Mouse (Mus musculus) heart, embryonic 15.5 days (tissue): Measurements from ENCODE around the gene Lgals7. TPM values are rescaled to one million over a fixed set of nuclear protein-coding genes. Genes with fewer than 3 reads are reported as not detected.

Experiments used
- ATAC-seq: fragments of 200-750 bp; cut with Nextera tagmentation; replicated peaks from 2 replicates; pipeline ENCODE4 v1.8.0; 2017; ENCODE audit warnings: low read depth, moderate TSS enrichment; ENCODE audit not compliant: insufficient number of reproducible peaks, insufficient read depth, low FRiP score
- H3K27ac ChIP-seq: fragments of 300-500 bp; sonication (generic); 2 replicates; pipeline ENCODE4 v1.5.1; 2015; ENCODE audit warnings: mild to moderate bottlenecking, inconsistent platforms
- H3K27me3 ChIP-seq: fragments of 300-500 bp; sonication (generic); 2 replicates; pipeline ENCODE4 v1.6.1; 2015; ENCODE audit warnings: inconsistent platforms
- H3K36me3 ChIP-seq: fragments of 300-500 bp; sonication (generic); 2 replicates; pipeline ENCODE4 v1.6.1; 2015; ENCODE audit warnings: mild to moderate bottlenecking, inconsistent platforms
- H3K4me1 ChIP-seq: fragments of 300-500 bp; sonication (generic); replicated peaks from 2 replicates; pipeline ENCODE4 v1.6.1; 2015; ENCODE audit warnings: inconsistent platforms
- H3K4me2 ChIP-seq: fragments of 300-500 bp; sonication (generic); 2 replicates; pipeline ENCODE4 v1.6.1; 2015; ENCODE audit warnings: inconsistent platforms, mild to moderate bottlenecking, moderate library complexity
- H3K4me3 ChIP-seq: fragments of 300-500 bp; sonication (generic); 2 replicates; pipeline ENCODE4 v1.5.1; 2015; ENCODE audit warnings: mild to moderate bottlenecking, inconsistent platforms
- H3K9ac ChIP-seq: fragments of 300-500 bp; sonication (generic); 2 replicates; pipeline ENCODE4 v1.6.1; 2015; ENCODE audit warnings: mild to moderate bottlenecking, inconsistent platforms
- H3K9me3 ChIP-seq: fragments of 300-500 bp; sonication (generic); replicated peaks from 2 replicates; pipeline ENCODE4 v1.6.1; 2016; ENCODE audit warnings: inconsistent platforms
- WGBS: fragments of 180-500 bp; shearing (Covaris S2); methylation state at CpG from one replicate; pipeline ENCODE4 v1.1.7; 2015; ENCODE audit warnings: mixed read lengths; 5-methylcytosine and 5-hydroxymethylcytosine counted together
- polyA plus RNA-seq: library from polyadenylated mRNA; unstranded; fragments of >200 nt; fragmentation: Nextera tagmentation; extraction: Ambion mirVana; gene quantifications from 2 replicates; pipeline ENCODE4 v1.2.1, GENCODE M21; 2015

Gene Lgals7
- polyA plus RNA-seq, 1 experiment from 2014 or later = 2.7 TPM

DNA sequence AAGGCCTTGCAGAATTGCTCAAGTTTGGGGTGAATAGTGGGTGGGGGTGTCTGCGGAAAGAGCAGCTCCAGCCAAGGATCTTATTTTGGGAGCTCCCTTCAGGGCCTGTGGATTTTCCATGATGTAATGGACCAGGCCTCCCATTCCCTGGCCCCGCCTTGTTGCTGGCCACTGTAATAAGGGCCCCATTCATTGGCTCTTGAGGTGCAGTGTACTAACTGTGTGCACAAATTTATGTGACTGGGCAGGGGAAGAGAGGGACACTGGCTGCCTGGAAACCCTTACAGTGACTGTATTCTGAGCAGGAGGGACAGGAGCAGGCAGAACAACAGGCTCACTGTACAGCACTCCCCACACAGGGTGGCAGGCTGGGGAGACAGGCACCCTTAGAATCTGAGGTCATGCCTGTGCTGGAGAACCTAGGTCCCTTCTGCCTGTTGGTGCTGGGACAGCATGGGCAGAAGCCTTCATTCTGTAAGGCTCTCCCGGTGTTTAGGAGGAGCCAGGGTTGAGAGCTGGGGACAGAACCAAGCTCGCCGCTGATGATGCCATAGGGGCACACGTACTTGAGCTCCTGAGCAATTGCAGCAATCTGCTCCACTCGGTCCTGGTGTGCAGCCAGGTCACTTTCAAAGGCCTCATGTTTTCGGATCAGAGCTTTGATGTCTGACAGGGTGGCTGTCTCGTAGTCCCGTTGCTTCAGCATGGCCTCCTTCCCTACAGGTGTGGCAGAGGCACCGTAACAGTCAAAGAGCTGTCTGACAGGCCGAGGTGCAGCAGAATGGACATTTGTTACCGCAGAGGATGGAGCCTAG, 37.9 kb downstream of the Lgals7 start:
- Histone ChIP-seq H3K4me3 (no peak overlapping the region), H3K4me2 (no peak overlapping the region), H3K27me3 (no peaks in the 10 kb centered on the region), H3K9me3 (no peaks in the 10 kb centered on the region), H3K4me1 (peaks cover 39% of the 10 kb centered on the region), H3K27ac (peak overlapping the region; percentile 77), H3K36me3 (peaks cover 100% of the 10 kb centered on the region), H3K9ac (no peak overlapping the region)
- ATAC-seq = peak; percentile 59
- 68% methylated on average over 13 of the region's 13 CpGs for WGBS

DNA sequence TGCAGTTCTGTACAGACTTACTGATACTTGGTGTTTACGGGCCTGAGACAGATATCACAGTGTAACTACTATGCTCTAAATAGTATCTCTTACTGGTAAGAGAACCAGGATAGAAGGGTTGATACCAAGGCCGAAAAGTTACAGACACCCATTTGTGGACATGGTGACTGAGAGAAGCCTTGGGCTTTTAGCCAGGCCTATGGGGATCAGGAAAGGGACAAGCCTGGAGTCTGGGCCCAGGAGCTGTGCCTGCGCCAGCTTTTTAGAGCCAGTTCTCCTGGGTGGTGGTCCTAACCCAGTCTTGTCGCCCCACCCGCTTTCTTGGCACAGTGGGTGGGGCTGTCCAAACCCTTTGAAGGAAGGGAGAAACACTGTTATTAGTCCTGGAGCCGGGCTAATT, 38.5 kb downstream of the Lgals7 start:
- WGBS = 80% methylated on average over 6 of the region's 6 CpGs
- H3K4me1 ChIP-seq = peaks cover 36% of the 10 kb centered on the region
- H3K4me3 ChIP-seq = no peak overlapping the region
- H3K9ac ChIP-seq = peak overlapping the region; percentile 16; the same call in 1 of the 2 replicates
- no peaks in the 10 kb centered on the region for H3K27me3 ChIP-seq
- no peaks in the 10 kb centered on the region for H3K9me3 ChIP-seq
- no peak overlapping the region for H3K4me2 ChIP-seq
- no peak for ATAC-seq
- H3K36me3 ChIP-seq = peaks cover 100% of the 10 kb centered on the region
- H3K27ac ChIP-seq = peak overlapping the region; percentile 77

DNA sequence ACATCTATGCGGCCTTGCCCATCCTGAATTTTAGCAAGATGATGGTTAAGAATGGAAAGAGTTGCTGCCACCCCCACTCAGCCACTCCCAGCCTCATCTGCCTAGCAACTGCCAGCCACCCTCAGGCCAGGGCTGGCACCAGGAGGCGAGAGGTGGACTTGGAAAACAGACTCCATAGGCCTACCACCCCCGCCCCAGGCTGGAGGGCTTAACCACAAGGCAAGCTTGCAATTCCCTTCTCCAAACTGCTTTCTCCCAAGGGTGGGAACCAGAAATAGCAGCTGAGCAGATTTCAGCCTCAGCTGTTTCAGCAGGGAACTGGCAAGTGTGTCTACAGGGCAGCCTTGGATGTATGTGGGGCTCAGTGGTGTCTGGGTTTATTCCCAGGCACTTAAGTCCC, 39.2 kb downstream of the Lgals7 start:
- Histone ChIP-seq H3K27ac (peak overlapping the region; percentile 77), H3K4me2 (no peak overlapping the region), H3K9me3 (no peaks in the 10 kb centered on the region), H3K36me3 (peaks cover 100% of the 10 kb centered on the region), H3K27me3 (no peaks in the 10 kb centered on the region), H3K4me3 (no peak overlapping the region), H3K4me1 (peaks cover 36% of the 10 kb centered on the region), H3K9ac (no peak overlapping the region)
- WGBS = 90% methylated on average over 3 of the region's 3 CpGs
- no peak for ATAC-seq

DNA sequence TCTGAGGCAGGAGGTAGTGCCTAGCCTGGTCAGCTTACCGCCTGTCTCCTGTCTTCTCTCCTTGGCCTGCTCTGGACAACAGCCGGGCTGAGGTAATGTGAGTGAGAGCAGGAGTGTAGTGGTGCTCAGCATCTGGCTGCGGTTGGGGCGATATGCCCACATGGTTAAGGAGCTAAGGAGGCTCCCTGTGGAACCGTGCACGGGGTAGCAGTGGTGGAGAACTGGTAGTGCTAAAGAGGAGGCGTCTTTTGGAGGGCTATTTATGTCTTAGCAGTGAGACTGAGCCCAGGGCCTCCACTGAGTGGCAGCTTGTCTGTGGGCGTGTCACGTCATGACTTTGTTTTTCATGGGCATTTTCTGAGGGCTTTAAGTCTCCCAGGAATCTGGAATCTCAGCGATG, 40.1 kb downstream of the Lgals7 start:
- Histone ChIP-seq H3K27ac (peak overlapping the region; percentile 77), H3K9ac (no peak overlapping the region)

DNA sequence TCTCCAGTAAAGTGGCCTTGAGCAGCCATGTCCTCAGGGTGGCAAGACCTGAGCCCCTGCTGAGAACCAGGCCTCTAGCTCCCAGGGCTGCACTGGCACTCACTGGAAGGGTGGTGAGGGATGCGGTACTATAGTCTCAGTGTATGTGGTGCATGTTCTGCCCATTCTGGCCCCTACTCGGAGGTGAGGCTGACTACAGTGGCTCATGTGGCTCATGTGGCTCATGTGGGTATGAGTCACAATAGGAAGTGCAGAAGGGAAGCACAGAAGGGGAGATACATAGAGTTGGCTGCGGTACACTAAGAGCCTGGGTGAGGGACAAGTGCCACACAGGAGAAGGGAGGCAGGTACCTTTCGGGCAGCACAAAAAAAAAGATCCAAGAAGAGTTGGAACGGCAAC, 43.5 kb downstream of the Lgals7 start:
- no peak overlapping the region for H3K4me3 ChIP-seq
- H3K36me3 ChIP-seq = peaks cover 98% of the 10 kb centered on the region
- H3K27me3 ChIP-seq = no peaks in the 10 kb centered on the region
- 87% methylated on average over 5 of the region's 5 CpGs for WGBS
- H3K4me1 ChIP-seq = peaks cover 29% of the 10 kb centered on the region
- H3K9ac ChIP-seq = no peak overlapping the region
- H3K9me3 ChIP-seq = no peaks in the 10 kb centered on the region
- no peak for ATAC-seq
- H3K4me2 ChIP-seq = no peak overlapping the region
- H3K27ac ChIP-seq = no peak overlapping the region

More for the DNA sequence above, 40.1 kb downstream of the Lgals7 start:
- H3K4me3 ChIP-seq = no peak overlapping the region
- 0 out of 2 replicates have a peak, but pooled peaks have one; percentile 10 for ATAC-seq
- no peaks in the 10 kb centered on the region for H3K27me3 ChIP-seq
- peaks cover 100% of the 10 kb centered on the region for H3K36me3 ChIP-seq
- WGBS = 65% methylated on average over 10 of the region's 10 CpGs
- H3K4me2 ChIP-seq = no peak overlapping the region
- H3K4me1 ChIP-seq = peaks cover 36% of the 10 kb centered on the region
- H3K9me3 ChIP-seq = no peaks in the 10 kb centered on the region

DNA sequence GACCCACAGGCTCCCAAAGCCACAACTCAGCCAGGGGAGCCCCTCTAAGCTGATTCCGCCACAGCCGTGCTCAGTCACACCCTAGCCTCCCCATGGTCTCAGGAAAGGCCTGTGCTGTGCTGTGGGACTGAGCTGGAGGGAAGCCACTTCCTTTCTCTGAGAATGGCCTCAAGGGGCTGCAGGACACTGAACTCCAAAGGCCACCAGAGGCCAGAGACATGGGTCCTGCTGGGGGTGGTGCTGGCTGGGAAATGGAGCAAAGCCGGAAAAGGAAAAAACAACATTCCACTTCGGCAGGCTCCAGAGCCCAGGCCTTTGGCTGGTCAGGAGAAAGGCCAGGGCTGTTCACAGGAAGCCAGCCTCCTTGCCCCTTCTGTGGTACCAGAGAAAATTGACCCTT, 48.0 kb downstream of the Lgals7 start:
- Histone ChIP-seq H3K9me3 (no peaks in the 10 kb centered on the region), H3K27me3 (no peaks in the 10 kb centered on the region), H3K4me1 (peaks cover 14% of the 10 kb centered on the region), H3K9ac (no peak overlapping the region), H3K36me3 (peaks cover 98% of the 10 kb centered on the region), H3K27ac (peak overlapping the region; percentile 59), H3K4me2 (no peak overlapping the region), H3K4me3 (no peak overlapping the region)
- 47% methylated on average over 4 of the region's 4 CpGs for WGBS
- peak; percentile 79 for ATAC-seq

DNA sequence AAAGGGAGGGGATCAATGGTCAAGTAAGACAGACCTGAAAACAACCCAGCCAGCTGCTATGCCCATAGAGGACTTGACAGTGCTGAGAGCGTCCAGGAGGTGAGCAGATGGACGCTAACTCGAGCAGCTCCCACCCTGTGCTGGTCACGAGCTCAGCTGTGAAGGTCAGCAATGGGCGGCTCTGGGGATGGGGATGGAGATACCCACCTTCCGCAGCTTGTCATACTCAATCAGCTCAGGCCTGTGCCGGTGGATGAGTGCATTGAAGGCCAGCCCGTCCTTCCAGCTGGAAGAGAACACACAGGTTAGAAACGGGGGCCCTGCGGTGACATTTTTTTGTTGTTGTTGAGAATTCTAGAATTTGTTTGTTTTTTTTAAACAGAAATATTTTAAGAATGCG, 49.5 kb downstream of the Lgals7 start:
- ATAC-seq = no peak
- peaks cover 96% of the 10 kb centered on the region for H3K36me3 ChIP-seq
- 82% methylated on average over 11 of the region's 11 CpGs for WGBS
- peak overlapping the region; percentile 59 for H3K27ac ChIP-seq
- no peak overlapping the region for H3K4me2 ChIP-seq
- H3K9ac ChIP-seq = no peak overlapping the region
- no peak overlapping the region for H3K4me3 ChIP-seq
- no peaks in the 10 kb centered on the region for H3K27me3 ChIP-seq
- no peaks in the 10 kb centered on the region for H3K9me3 ChIP-seq
- peaks cover 29% of the 10 kb centered on the region for H3K4me1 ChIP-seq

Other genes with a start within 250 kb of the Lgals7 start
- gene Acp7, start 232.5 kb upstream of the Lgals7 start, polyA plus RNA-seq = not detected in 2 replicates
- 3.4 and 3.9 TPM in 2 replicates for gene Fbxo27, start 171.0 kb upstream of the Lgals7 start, polyA plus RNA-seq
- gene Fbxo17, start 147.0 kb upstream of the Lgals7 start, polyA plus RNA-seq = 7.7 and 9.7 TPM in 2 replicates
- gene Mrps12, start 122.0 kb upstream of the Lgals7 start, polyA plus RNA-seq = 102 and 109 TPM in 2 replicates
- gene Sars2, start 121.9 kb upstream of the Lgals7 start, polyA plus RNA-seq = 16.8 and 20.6 TPM in 2 replicates
- not detected in 2 replicates for gene Ccer2, start 107.7 kb upstream of the Lgals7 start, polyA plus RNA-seq
- 50.3 and 58.4 TPM in 2 replicates for gene Sirt2, start 97.1 kb upstream of the Lgals7 start, polyA plus RNA-seq
- gene Nfkbib, start 96.3 kb upstream of the Lgals7 start, polyA plus RNA-seq = 26.6 and 35.8 TPM in 2 replicates
- gene Rinl, start 74.9 kb upstream of the Lgals7 start, polyA plus RNA-seq = 2.8 and 7.3 TPM in 2 replicates
- 152 and 158 TPM in 2 replicates for gene Hnrnpl, start 55.3 kb upstream of the Lgals7 start, polyA plus RNA-seq
- gene Ech1, start 38.6 kb upstream of the Lgals7 start, polyA plus RNA-seq = 224 and 234 TPM in 2 replicates
- 8.2 and 9.1 TPM in 2 replicates for gene Lgals4, start 30.0 kb upstream of the Lgals7 start, polyA plus RNA-seq
- gene Capn12, start 17.6 kb downstream of the Lgals7 start, polyA plus RNA-seq = 0.33 and 0.42 TPM in 2 replicates
- gene Actn4, start 98.5 kb downstream of the Lgals7 start, polyA plus RNA-seq = 236 and 281 TPM in 2 replicates
- 239 and 261 TPM in 2 replicates for gene Eif3k, start 118.0 kb downstream of the Lgals7 start, polyA plus RNA-seq
- 2.8 and 7.6 TPM in 2 replicates for gene Map4k1, start 118.2 kb downstream of the Lgals7 start, polyA plus RNA-seq